ENCODE assay signal across 9 mouse cellular contexts in genomic region chr9:30936674-30937438, GRCm38 (mm10). TPM values are rescaled to one million over a fixed set of nuclear protein-coding genes. Genes with fewer than 3 reads are reported as not detected.
A peak's percentile ranks its signal among the peaks of the same experiment; 100 is the strongest.
DNase-seq lines count a peak whose midpoint lies in the region; ATAC-seq and TF ChIP-seq lines count a peak whose summit lies in the region.
"Had no signal": no experiment of that assay in that cellular context is flagged by ENCODE, and none has a peak within 500 bp of the region (broad histone marks: within the 10 kb centered on the region; RNA-seq: fewer than 3 reads in every experiment).

No protein-coding gene starts in this region.

- H3K4me1 ChIP-seq in ES-E14 (ENCODE audit: control insufficient read depth in 2 of 2, insufficient read depth in 2 of 2, low read length in 2 of 2, poor library complexity in 1 of 2), result peaks cover 0 to 1% of the 10 kb centered on the region in 2 experiments; a peak in 1 of 4 replicates
- H3K4me1 ChIP-seq in heart, embryonic 15.5 days (replicated peaks), result 0 out of 2 replicates have a peak, but pooled peaks cover 2% of the 10 kb centered on the region
- H3K4me1 ChIP-seq in midbrain, embryonic 13.5 days (replicated peaks), result peaks cover under 1% of the 10 kb centered on the region
- H3K4me1 ChIP-seq: liver, embryonic 15.5 days had no signal

- no peak overlapping the region for H3K4me3 ChIP-seq in ES-E14 (ENCODE audit: insufficient read depth in 1 of 2, low read depth in 1 of 2, low read length in 2 of 2, poor library complexity in 1 of 2, severe bottlenecking in 1 of 2)
- H3K4me3 ChIP-seq in heart, embryonic 15.5 days, result no peak overlapping the region
- H3K4me3 ChIP-seq in midbrain, embryonic 13.5 days (replicated peaks), result no peak overlapping the region
- H3K4me3 ChIP-seq: liver, embryonic 15.5 days had no signal

- H3K27me3 ChIP-seq in heart, embryonic 15.5 days, result peaks cover 23% of the 10 kb centered on the region
- H3K27me3 ChIP-seq in midbrain, embryonic 13.5 days, result peaks cover 15% of the 10 kb centered on the region

- WGBS in heart, embryonic 15.5 days, result 32% methylated on average over 9 of the region's 9 CpGs
- 41% methylated on average over 9 of the region's 9 CpGs for WGBS in midbrain, embryonic 13.5 days

- H3K9ac ChIP-seq in ES-E14 (ENCODE audit: insufficient read depth, low read depth, low read length, poor library complexity, severe bottlenecking), result no peak overlapping the region
- no peak overlapping the region for H3K9ac ChIP-seq in heart, embryonic 15.5 days
- H3K9ac ChIP-seq in midbrain, embryonic 13.5 days (replicated peaks), result no peak overlapping the region
- H3K9ac ChIP-seq: liver, embryonic 15.5 days had no signal

- no peaks in the 10 kb centered on the region for H3K36me3 ChIP-seq in ES-E14 (ENCODE audit: control insufficient read depth, insufficient read depth, low read length, poor library complexity, severe bottlenecking)
- H3K36me3 ChIP-seq in heart, embryonic 15.5 days, result no peaks in the 10 kb centered on the region
- H3K36me3 ChIP-seq in midbrain, embryonic 13.5 days, result no peaks in the 10 kb centered on the region
- H3K36me3 ChIP-seq: liver, embryonic 15.5 days had no signal

- no peak; the same call in 1 of the 2 replicates for ATAC-seq in heart, embryonic 15.5 days (replicated peaks; ENCODE audit: insufficient number of reproducible peaks, insufficient read depth, low FRiP score, low read depth)
- peak; percentile 66; the same call in 1 of the 2 replicates for ATAC-seq in midbrain, embryonic 13.5 days
- no peak for ATAC-seq in activated CD4-positive, CD25-positive, alpha-beta regulatory T cell, adult 4 months

- H3K27ac ChIP-seq in ES-E14 (ENCODE audit: insufficient read depth, low read depth, low read length, poor library complexity, severe bottlenecking), result no peak overlapping the region
- H3K27ac ChIP-seq in heart, embryonic 15.5 days, result no peak overlapping the region
- no peak overlapping the region for H3K27ac ChIP-seq in midbrain, embryonic 13.5 days
- H3K27ac ChIP-seq: liver, embryonic 15.5 days had no signal

- in situ Hi-C loops in ES-E14 (cut with MboI; ENCODE audit: low sequenced_read_pairs in 2 of 2, unreplicated experiment in 2 of 2), result no loop called here

- H3K4me2 ChIP-seq in heart, embryonic 15.5 days, result peak overlapping the region; percentile 49
- no peak overlapping the region for H3K4me2 ChIP-seq in midbrain, embryonic 13.5 days (replicated peaks)
- H3K4me2 ChIP-seq: liver, embryonic 15.5 days had no signal

- H3K9me3 ChIP-seq in ES-E14 (ENCODE audit: control insufficient read depth, insufficient read depth, low read depth, low read length), result no peaks in the 10 kb centered on the region
- H3K9me3 ChIP-seq in heart, embryonic 15.5 days (replicated peaks), result no peaks in the 10 kb centered on the region
- no peaks in the 10 kb centered on the region for H3K9me3 ChIP-seq in midbrain, embryonic 13.5 days
- H3K9me3 ChIP-seq: liver, embryonic 15.5 days had no signal

- peak; percentile 35 to 71 for DNase-seq in cerebellum, postnatal 25 days
- DNase-seq in cerebellum, adult 9-10 months, result no peak
- DNase-seq in ES-E14 (ENCODE audit: low read depth, low spot score), result peak; percentile 52
- peak; percentile 78 for DNase-seq in embryo, embryonic 10.5 days (ENCODE audit: low spot score)
- DNase-seq in kidney, postnatal 25 days, result peak; percentile 67 to 81

TF ChIP-seq in ES-E14, 5 proteins besides CTCF, POLR2A, EP300 and RAD21:
- TF ChIP-seq HCFC1 (IDR thresholded peaks at IDR 0.05; ENCODE audit: borderline replicate concordance, insufficient read depth, low read length), result no peak
- TF ChIP-seq MAFK (IDR thresholded peaks at IDR 0.05; ENCODE audit: insufficient read depth, low read depth, low read length), result no peak
- TF ChIP-seq ZNF384 (IDR thresholded peaks at IDR 0.05; ENCODE audit: low read depth, low read length), result 0 out of 2 replicates have a peak, but pooled peaks have one; percentile 34
- peak; percentile 99 for TF ChIP-seq ZC3H11A (IDR thresholded peaks at IDR 0.05; ENCODE audit: borderline replicate concordance, low read depth, low read length)
- no peak for TF ChIP-seq CHD2 (IDR thresholded peaks at IDR 0.05; ENCODE audit: low read depth, low read length)

RNA-seq across cellular contexts. Expression of gene Adamts8, which starts 5.5 kb away (rescaled TPM):
- total RNA-seq in ES-E14 (2012; rRNA removed), result 5.4 and 5.9 TPM in 2 replicates
- 9.7 and 11.2 TPM in 2 replicates for polyA plus RNA-seq in heart, embryonic 15.5 days (2015; fragmentation: Nextera tagmentation; extraction: Ambion mirVana)
- 0.66 and 0.96 TPM in 2 replicates for polyA plus RNA-seq in midbrain, embryonic 13.5 days (2015; fragmentation: Nextera tagmentation; extraction: Ambion mirVana)
- under 1 TPM in 1 of 2 experiments, not detected in 1; 0.24 TPM for polyA plus RNA-seq in activated CD4-positive, CD25-positive, alpha-beta regulatory T cell, adult 4 months (2017; shearing (Covaris generic))

RNA-seq across cellular contexts. Expression of gene Adamts15, which starts 14.6 kb away (rescaled TPM):
- total RNA-seq in ES-E14 (2012; rRNA removed), result 2.0 and 2.4 TPM in 2 replicates
- polyA plus RNA-seq in heart, embryonic 15.5 days (2015; fragmentation: Nextera tagmentation; extraction: Ambion mirVana), result 5.1 and 8.5 TPM in 2 replicates
- 2.9 and 3.2 TPM in 2 replicates for polyA plus RNA-seq in midbrain, embryonic 13.5 days (2015; fragmentation: Nextera tagmentation; extraction: Ambion mirVana)
- under 1 TPM; 0.33 to 0.43 TPM for polyA plus RNA-seq in activated CD4-positive, CD25-positive, alpha-beta regulatory T cell, adult 4 months (2017; shearing (Covaris generic))
